Mouse (Mus musculus): ENCODE measurements at regions not wholly inside any gene's neighbourhood (a gene's known extent, or its start where the extent isn't known, plus 50 kb on each side); places are given as distances from the start of the nearest gene placed in this dataset.

DNA sequence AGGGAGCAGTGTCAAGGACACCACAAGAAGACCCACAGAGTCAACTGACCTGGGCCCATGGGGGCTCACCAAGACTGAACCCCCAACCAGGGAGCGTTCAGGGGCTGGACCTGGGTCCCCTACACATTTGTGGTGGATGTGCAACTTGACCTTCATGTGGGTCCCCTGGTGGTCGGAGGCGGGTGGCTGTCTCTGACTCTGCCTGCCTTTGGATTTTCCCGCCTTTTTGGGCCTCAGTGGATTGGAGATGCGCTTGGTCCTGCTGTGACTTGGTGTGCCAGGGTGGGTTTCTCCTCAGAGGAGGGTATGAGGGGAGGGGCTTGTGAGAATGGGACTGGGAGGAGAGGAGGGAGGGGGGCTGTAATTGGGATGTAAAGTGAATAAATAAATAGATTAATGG is 99.3 kb upstream of the Armc2 start:
- no peak for TF ChIP-seq E2F4 (IDR thresholded peaks at IDR 0.05; ENCODE audit: insufficient read depth)
- no peak for TF ChIP-seq USF1 (IDR thresholded peaks at IDR 0.05; ENCODE audit: low read depth)
- no peak for TF ChIP-seq CEBPB (IDR thresholded peaks at IDR 0.05; ENCODE audit: insufficient read depth, poor library complexity, severe bottlenecking)
- TF ChIP-seq TCF3 (IDR thresholded peaks at IDR 0.05; ENCODE audit: insufficient read length, low read depth) = no peak
- no peak for TF ChIP-seq REST (IDR thresholded peaks at IDR 0.05; ENCODE audit: insufficient read depth, insufficient read length)
- no peak for TF ChIP-seq POLR2AphosphoS2 (IDR thresholded peaks at IDR 0.05; ENCODE audit: insufficient read length, low read depth)
- no peak for TF ChIP-seq POLR2A (IDR thresholded peaks at IDR 0.05; ENCODE audit: insufficient read length, low read depth)
- no peak for TF ChIP-seq TCF12 (IDR thresholded peaks at IDR 0.05; ENCODE audit: insufficient read depth, poor library complexity, severe bottlenecking)
- TF ChIP-seq SRF (IDR thresholded peaks at IDR 0.05; ENCODE audit: control insufficient read depth, insufficient read length, low read depth) = no peak
- TF ChIP-seq MYOG (IDR thresholded peaks at IDR 0.05; ENCODE audit: control insufficient read depth in 1 of 3, insufficient read depth in 1 of 3, insufficient read length in 2 of 3, low read depth in 2 of 3) = no peak
- TF ChIP-seq MAX (IDR thresholded peaks at IDR 0.05; ENCODE audit: low read depth) = no peak
- no peak for TF ChIP-seq MYOD1 (IDR thresholded peaks at IDR 0.05; ENCODE audit: control insufficient read depth in 1 of 3, insufficient read length in 2 of 3, low read depth in 2 of 3)
- Histone ChIP-seq H3ac (ENCODE audit: control insufficient read depth, insufficient read length) (no peak overlapping the region), H3K4me3 (no peak overlapping the region), H3K79me2 (ENCODE audit: control insufficient read depth, insufficient read depth) (no peaks in the 10 kb centered on the region), H3K4me2 (ENCODE audit: low read depth) (no peak overlapping the region), H3K27me3 (ENCODE audit: control insufficient read depth, insufficient read depth, insufficient read length) (peaks cover 8% of the 10 kb centered on the region), H3K36me3 (ENCODE audit: control insufficient read depth, insufficient read depth) (no peaks in the 10 kb centered on the region)

DNA sequence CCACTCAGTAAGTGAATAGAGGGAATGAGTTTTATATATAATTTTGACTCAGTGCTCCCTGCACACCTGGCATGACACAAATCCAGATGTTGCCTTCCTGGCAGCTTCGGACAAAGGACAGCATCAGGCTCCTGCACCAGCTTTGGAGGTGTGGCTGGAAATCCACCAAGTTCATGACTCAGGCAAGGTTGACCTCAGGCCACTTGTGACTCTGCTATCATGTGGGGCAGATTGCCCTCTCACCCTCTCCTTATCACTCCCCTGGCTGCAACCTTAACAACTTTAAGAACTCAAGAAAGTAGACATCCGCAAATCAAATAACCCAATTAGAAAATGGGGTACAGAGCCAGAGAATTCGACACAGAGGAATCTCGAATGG is 97.7 kb upstream of the Armc2 start:
- Histone ChIP-seq H3K27me3 (ENCODE audit: control insufficient read depth, insufficient read depth, insufficient read length) (peaks cover 8% of the 10 kb centered on the region), H3ac (ENCODE audit: control insufficient read depth, insufficient read length) (no peak overlapping the region), H3K4me2 (ENCODE audit: low read depth) (no peak overlapping the region), H3K79me2 (ENCODE audit: control insufficient read depth, insufficient read depth) (no peaks in the 10 kb centered on the region), H3K36me3 (ENCODE audit: control insufficient read depth, insufficient read depth) (no peaks in the 10 kb centered on the region), H3K4me3 (no peak overlapping the region)
- no peak for TF ChIP-seq POLR2AphosphoS2 (IDR thresholded peaks at IDR 0.05; ENCODE audit: insufficient read length, low read depth)
- TF ChIP-seq SRF (IDR thresholded peaks at IDR 0.05; ENCODE audit: control insufficient read depth, insufficient read length, low read depth) = no peak
- TF ChIP-seq POLR2A (IDR thresholded peaks at IDR 0.05; ENCODE audit: insufficient read length, low read depth) = no peak
- TF ChIP-seq TCF3 (IDR thresholded peaks at IDR 0.05; ENCODE audit: insufficient read length, low read depth) = no peak
- TF ChIP-seq REST (IDR thresholded peaks at IDR 0.05; ENCODE audit: insufficient read depth, insufficient read length) = no peak
- TF ChIP-seq TCF12 (IDR thresholded peaks at IDR 0.05; ENCODE audit: insufficient read depth, poor library complexity, severe bottlenecking) = no peak
- TF ChIP-seq MAX (IDR thresholded peaks at IDR 0.05; ENCODE audit: low read depth) = no peak
- no peak for TF ChIP-seq USF1 (IDR thresholded peaks at IDR 0.05; ENCODE audit: low read depth)
- no peak for TF ChIP-seq MYOD1 (IDR thresholded peaks at IDR 0.05; ENCODE audit: control insufficient read depth in 1 of 3, insufficient read length in 2 of 3, low read depth in 2 of 3)

DNA sequence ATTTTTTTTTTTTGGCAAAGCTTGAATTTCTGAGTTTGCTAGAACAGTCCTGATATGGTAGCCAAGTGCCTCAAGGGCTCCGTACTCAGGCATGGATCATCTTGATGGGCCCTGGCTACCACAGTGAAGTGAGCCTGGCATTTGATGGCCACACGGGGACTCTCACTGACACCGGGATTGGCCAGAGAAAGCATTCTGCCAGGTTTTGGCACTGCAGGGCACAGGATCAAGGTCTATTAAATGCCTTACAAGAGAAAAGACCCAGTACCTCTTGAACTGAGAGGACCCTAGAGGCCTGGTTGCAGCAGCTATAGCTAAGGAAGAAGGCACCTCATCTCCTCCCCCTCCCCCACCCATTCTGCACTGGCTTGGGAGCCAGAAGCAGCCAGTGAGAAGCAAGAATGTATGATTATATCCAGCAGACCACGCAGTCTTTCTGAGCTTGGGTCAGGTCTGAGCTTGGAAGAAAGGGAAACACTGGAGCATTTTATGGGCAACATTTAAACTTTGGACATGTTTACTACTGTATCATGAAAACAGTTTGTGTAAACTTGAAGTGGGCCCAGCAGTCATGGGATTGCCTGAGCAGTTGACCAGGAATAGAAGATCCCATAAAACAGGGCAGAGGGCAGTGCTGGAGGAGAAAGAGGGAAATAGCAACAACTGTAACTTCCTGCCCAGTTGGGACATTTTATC is 97.1 kb upstream of the Armc2 start:
- Histone ChIP-seq H3K27me3 (ENCODE audit: control insufficient read depth, insufficient read depth, insufficient read length) (peaks cover 8% of the 10 kb centered on the region), H3K79me2 (ENCODE audit: control insufficient read depth, insufficient read depth) (no peaks in the 10 kb centered on the region)

DNA sequence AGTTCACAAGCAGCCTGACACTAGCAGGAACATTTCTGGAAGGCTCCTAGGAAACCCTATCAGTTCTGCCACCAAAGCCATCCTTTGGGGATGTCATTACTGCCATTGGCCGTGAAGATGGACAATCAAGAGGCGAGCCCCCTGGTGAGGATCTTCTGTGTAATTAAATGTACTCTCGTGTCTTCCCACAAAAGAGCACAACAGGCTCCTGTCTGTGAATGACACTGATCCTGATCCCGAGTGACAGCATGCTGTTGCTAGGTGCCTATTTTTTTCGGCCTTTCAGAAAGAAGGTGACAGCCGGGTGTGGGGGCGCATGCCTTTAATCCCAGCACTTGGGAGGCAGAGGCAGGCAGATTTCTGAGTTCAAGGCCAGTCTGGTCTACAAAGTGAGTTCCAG is 92.5 kb upstream of the Armc2 start:
- no peak overlapping the region for H3ac ChIP-seq (ENCODE audit: control insufficient read depth, insufficient read length)
- no peaks in the 10 kb centered on the region for H3K36me3 ChIP-seq (ENCODE audit: control insufficient read depth, insufficient read depth)
- H3K79me2 ChIP-seq (ENCODE audit: control insufficient read depth, insufficient read depth) = no peaks in the 10 kb centered on the region
- no peak overlapping the region for H3K4me3 ChIP-seq
- no peak overlapping the region for H3K4me2 ChIP-seq (ENCODE audit: low read depth)
- TF ChIP-seq TCF3 (IDR thresholded peaks at IDR 0.05; ENCODE audit: insufficient read length, low read depth) (no peak), MYOD1 (IDR thresholded peaks at IDR 0.05; ENCODE audit: control insufficient read depth in 1 of 3, insufficient read length in 2 of 3, low read depth in 2 of 3) (no peak), E2F4 (IDR thresholded peaks at IDR 0.05; ENCODE audit: insufficient read depth) (no peak), SRF (IDR thresholded peaks at IDR 0.05; ENCODE audit: control insufficient read depth, insufficient read length, low read depth) (no peak), TCF12 (IDR thresholded peaks at IDR 0.05; ENCODE audit: insufficient read depth, poor library complexity, severe bottlenecking) (no peak), CEBPB (IDR thresholded peaks at IDR 0.05; ENCODE audit: insufficient read depth, poor library complexity, severe bottlenecking) (no peak), USF1 (IDR thresholded peaks at IDR 0.05; ENCODE audit: low read depth) (no peak), MAX (IDR thresholded peaks at IDR 0.05; ENCODE audit: low read depth) (no peak), POLR2A (IDR thresholded peaks at IDR 0.05; ENCODE audit: insufficient read length, low read depth) (no peak), REST (IDR thresholded peaks at IDR 0.05; ENCODE audit: insufficient read depth, insufficient read length) (no peak), MYOG (IDR thresholded peaks at IDR 0.05; ENCODE audit: control insufficient read depth in 1 of 3, insufficient read depth in 1 of 3, insufficient read length in 2 of 3, low read depth in 2 of 3) (no peak), POLR2AphosphoS2 (IDR thresholded peaks at IDR 0.05; ENCODE audit: insufficient read length, low read depth) (no peak)
- no peaks in the 10 kb centered on the region for H3K27me3 ChIP-seq (ENCODE audit: control insufficient read depth, insufficient read depth, insufficient read length)

More for the DNA sequence above, 97.1 kb upstream of the Armc2 start:
- TF ChIP-seq MYOG (IDR thresholded peaks at IDR 0.05; ENCODE audit: control insufficient read depth in 1 of 3, insufficient read depth in 1 of 3, insufficient read length in 2 of 3, low read depth in 2 of 3) (no peak), E2F4 (IDR thresholded peaks at IDR 0.05; ENCODE audit: insufficient read depth) (no peak), TCF12 (IDR thresholded peaks at IDR 0.05; ENCODE audit: insufficient read depth, poor library complexity, severe bottlenecking) (no peak), POLR2AphosphoS2 (IDR thresholded peaks at IDR 0.05; ENCODE audit: insufficient read length, low read depth) (no peak), REST (IDR thresholded peaks at IDR 0.05; ENCODE audit: insufficient read depth, insufficient read length) (no peak), TCF3 (IDR thresholded peaks at IDR 0.05; ENCODE audit: insufficient read length, low read depth) (no peak), CEBPB (IDR thresholded peaks at IDR 0.05; ENCODE audit: insufficient read depth, poor library complexity, severe bottlenecking) (no peak), POLR2A (IDR thresholded peaks at IDR 0.05; ENCODE audit: insufficient read length, low read depth) (no peak), SRF (IDR thresholded peaks at IDR 0.05; ENCODE audit: control insufficient read depth, insufficient read length, low read depth) (no peak), USF1 (IDR thresholded peaks at IDR 0.05; ENCODE audit: low read depth) (no peak), MAX (IDR thresholded peaks at IDR 0.05; ENCODE audit: low read depth) (no peak), MYOD1 (IDR thresholded peaks at IDR 0.05; ENCODE audit: control insufficient read depth in 1 of 3, insufficient read length in 2 of 3, low read depth in 2 of 3) (no peak)
- no peak overlapping the region for H3K4me3 ChIP-seq
- no peak overlapping the region for H3K4me2 ChIP-seq (ENCODE audit: low read depth)
- no peak overlapping the region for H3ac ChIP-seq (ENCODE audit: control insufficient read depth, insufficient read length)
- H3K36me3 ChIP-seq (ENCODE audit: control insufficient read depth, insufficient read depth) = no peaks in the 10 kb centered on the region
